Mouse (Mus musculus) liver, embryonic 14.5 days (tissue): ENCODE results near the gene Ocln. TPM values are rescaled to one million over a fixed set of nuclear protein-coding genes. Genes with fewer than 3 reads are reported as not detected.

Experiments used
- ATAC-seq: fragments of 200-750 bp; cut with Nextera tagmentation; 2 replicates; pipeline ENCODE4 v1.8.0; 2017; ENCODE audit warnings: moderate number of reproducible peaks, mild to moderate bottlenecking, moderate library complexity; ENCODE audit not compliant: insufficient read depth
- DNase-seq, 3 experiments: peaks; one replicate each; pipeline ENCODE4 v3.0.0-alpha.2; 2012 to 2013; ENCODE audit warnings: low read depth in 3 of 3, low spot score in 3 of 3
- H3K27ac ChIP-seq: fragments of 300-500 bp; sonication (generic); 2 replicates; pipeline ENCODE4 v1.5.1; 2014; ENCODE audit warnings: moderate library complexity, mild to moderate bottlenecking, control low read depth, inconsistent platforms
- H3K27me3 ChIP-seq: fragments of 300-500 bp; sonication (generic); 2 replicates; pipeline ENCODE4 v1.6.1; 2014; ENCODE audit warnings: mild to moderate bottlenecking, low read length, moderate library complexity; ENCODE audit not compliant: control insufficient read depth, insufficient read depth
- H3K36me3 ChIP-seq: fragments of 300-500 bp; sonication (generic); replicated peaks from 2 replicates; pipeline ENCODE4 v1.6.1; 2014; ENCODE audit warnings: low read depth; ENCODE audit not compliant: control insufficient read depth, insufficient read depth
- H3K4me1 ChIP-seq, 2 experiments: fragments of 200-500 bp in 1 of 2; fragments of 300-500 bp in 1 of 2; sonication (generic) in 1 of 2; replicated peaks; 2 replicates each; pipeline ENCODE4 v1.6.1; 2012 to 2014; ENCODE audit warnings: antibody characterized with exemption in 1 of 2, inconsistent platforms in 1 of 2, low read length in 1 of 2; ENCODE audit not compliant: control insufficient read depth in 2 of 2, insufficient read depth in 2 of 2
- H3K4me2 ChIP-seq: fragments of 300-500 bp; sonication (generic); 2 replicates; pipeline ENCODE4 v1.6.1; 2014; ENCODE audit warnings: low read depth, mild to moderate bottlenecking, control low read depth, moderate library complexity
- H3K4me3 ChIP-seq, 2 experiments: fragments of 200-500 bp in 1 of 2; fragments of 300-500 bp in 1 of 2; sonication (generic) in 1 of 2; 2 replicates each; pipeline ENCODE4 v1.5.1; 2012 to 2014; ENCODE audit warnings: low read depth in 2 of 2, low read length in 2 of 2, mild to moderate bottlenecking in 2 of 2, control low read depth in 1 of 2, inconsistent platforms in 1 of 2, moderate library complexity in 1 of 2; ENCODE audit not compliant: insufficient read depth in 1 of 2
- H3K9ac ChIP-seq: fragments of 300-500 bp; sonication (generic); replicated peaks from 2 replicates; pipeline ENCODE4 v1.6.1; 2014; ENCODE audit warnings: mild to moderate bottlenecking, control low read depth, moderate library complexity
- H3K9me3 ChIP-seq: fragments of 300-500 bp; sonication (generic); 2 replicates; pipeline ENCODE4 v1.6.1; 2016; ENCODE audit warnings: low read length, mixed read lengths; ENCODE audit not compliant: control insufficient read depth
- CTCF ChIP-seq: IDR thresholded peaks from 2 replicates; pipeline ENCODE4 v1.5.1; 2016; ENCODE audit warnings: antibody characterized with exemption, low read depth, control low read depth
- EP300 ChIP-seq: IDR thresholded peaks from 2 replicates; pipeline ENCODE4 v1.6.1; 2016; ENCODE audit warnings: antibody characterized with exemption, low read depth
- WGBS: fragments of 180-500 bp; shearing (Covaris S2); extraction: QIAGEN DNeasy Blood & Tissue Kit; methylation state at CpG from one replicate; pipeline ENCODE4 v1.1.7; 2014; ENCODE audit not compliant: insufficient replicate concordance; 5-methylcytosine and 5-hydroxymethylcytosine counted together
- polyA plus RNA-seq, 2 experiments: library from polyadenylated mRNA; depleted of rRNA in 1 of 2; stranded (reverse) in 1 of 2; unstranded in 1 of 2; fragments of >200 nt; fragmentation: Nextera tagmentation in 1 of 2; extraction: Ambion mirVana in 1 of 2; gene quantifications; 2 replicates each; pipeline versions ENCODE4 v1.2.1 to v1.2.3; 2012 to 2014

The Ocln gene
- polyA plus RNA-seq, 2 experiments, result 2.4 to 4.8 TPM

GRCm38 (mm10) chr13:100521724-100522591, 30.6 kb downstream of the Ocln start:
- H3K4me3 ChIP-seq, result no peak overlapping the region
- TF ChIP-seq EP300, result no peak
- no peak for TF ChIP-seq CTCF
- H3K27ac ChIP-seq, result no peak overlapping the region
- DNase-seq, result no peak
- no peak for ATAC-seq
- WGBS, result 67% methylated on average over 9 of the region's 9 CpGs
- H3K9ac ChIP-seq, result no peak overlapping the region
- H3K27me3 ChIP-seq, result no peaks in the 10 kb centered on the region
- peaks cover 0 to 8% of the 10 kb centered on the region in 2 experiments; a peak in 3 of 4 replicates for H3K4me1 ChIP-seq
- H3K36me3 ChIP-seq, result no peaks in the 10 kb centered on the region
- no peaks in the 10 kb centered on the region for H3K9me3 ChIP-seq
- H3K4me2 ChIP-seq, result no peak overlapping the region

GRCm38 (mm10) chr13:100519162-100519561, 33.4 kb downstream of the Ocln start:
- DNase-seq (no peak), ATAC-seq (no peak)
- H3K4me3 ChIP-seq, result no peak overlapping the region
- H3K9me3 ChIP-seq, result no peaks in the 10 kb centered on the region
- no peak overlapping the region for H3K9ac ChIP-seq
- H3K36me3 ChIP-seq, result no peaks in the 10 kb centered on the region
- no peak overlapping the region for H3K27ac ChIP-seq
- no peaks in the 10 kb centered on the region for H3K27me3 ChIP-seq
- H3K4me1 ChIP-seq, result peaks cover 0 to 7% of the 10 kb centered on the region in 2 experiments; a peak in 2 of 4 replicates
- WGBS, result 66% methylated on average over 2 of the region's 2 CpGs
- H3K4me2 ChIP-seq, result no peak overlapping the region
- TF ChIP-seq EP300 (no peak), CTCF (no peak)

GRCm38 (mm10) chr13:100518191-100518590, 34.3 kb downstream of the Ocln start:
- Histone ChIP-seq H3K36me3 (no peaks in the 10 kb centered on the region), H3K4me1 (peaks cover 0 to 10% of the 10 kb centered on the region in 2 experiments), H3K27me3 (no peaks in the 10 kb centered on the region), H3K4me2 (no peak overlapping the region), H3K9me3 (no peaks in the 10 kb centered on the region), H3K27ac (no peak overlapping the region), H3K4me3 (no peak overlapping the region), H3K9ac (no peak overlapping the region)
- WGBS, result 54% methylated on average over 6 of the region's 6 CpGs
- ATAC-seq (no peak), DNase-seq (no peak)
- TF ChIP-seq EP300 (no peak), CTCF (no peak)

GRCm38 (mm10) chr13:100517652-100518153, 34.8 kb downstream of the Ocln start:
- H3K27ac ChIP-seq, result no peak overlapping the region
- no peaks in the 10 kb centered on the region for H3K27me3 ChIP-seq
- H3K4me1 ChIP-seq, result peaks cover under 1 to 14% of the 10 kb centered on the region in 2 experiments
- WGBS, result 60% methylated on average over 6 of the region's 6 CpGs
- H3K36me3 ChIP-seq, result no peaks in the 10 kb centered on the region
- H3K4me3 ChIP-seq, result no peak overlapping the region
- DNase-seq (no peak), ATAC-seq (no peak)
- no peak overlapping the region for H3K4me2 ChIP-seq
- TF ChIP-seq EP300 (no peak), CTCF (no peak)
- no peaks in the 10 kb centered on the region for H3K9me3 ChIP-seq
- no peak overlapping the region for H3K9ac ChIP-seq

GRCm38 (mm10) chr13:100516213-100517105, 36.1 kb downstream of the Ocln start:
- Histone ChIP-seq H3K27me3 (no peaks in the 10 kb centered on the region), H3K4me1 (peaks cover 9 to 24% of the 10 kb centered on the region in 2 experiments), H3K9me3 (no peaks in the 10 kb centered on the region), H3K36me3 (no peaks in the 10 kb centered on the region), H3K27ac (no peak overlapping the region), H3K9ac (no peak overlapping the region), H3K4me2 (no peak overlapping the region), H3K4me3 (no peak overlapping the region)
- TF ChIP-seq EP300 (no peak), CTCF (no peak)
- no peak for DNase-seq
- 62% methylated on average over 12 of the region's 12 CpGs for whole genome bisulfite sequencing
- ATAC-seq, result no peak
